8 mouse cellular contexts compared by ENCODE assay signal in the genomic region with DNA sequence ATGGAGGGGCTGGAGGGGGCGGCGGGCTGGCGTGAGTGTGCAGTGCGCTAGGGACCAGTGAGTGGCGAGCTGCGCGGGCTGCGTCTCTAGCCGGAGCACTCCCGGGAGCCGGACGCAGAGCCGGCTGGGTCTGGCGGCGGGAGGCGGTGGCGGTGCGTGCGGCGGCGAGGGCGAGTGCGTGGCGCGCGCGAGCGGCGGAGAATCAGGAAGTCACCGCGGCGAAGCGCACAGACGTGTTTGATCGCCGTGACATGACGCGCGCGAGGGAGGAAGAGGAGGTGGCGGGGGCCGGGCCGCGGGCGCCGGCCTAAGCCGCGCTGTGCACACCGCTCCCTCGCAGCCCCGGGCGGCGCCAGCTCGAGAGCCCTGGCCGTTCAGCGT. TPM values are rescaled to one million over a fixed set of nuclear protein-coding genes. Genes with fewer than 3 reads are reported as not detected.
DNase-seq lines count a peak whose midpoint lies in the region.

No protein-coding gene starts in this region.

- peaks cover 20% of the 10 kb centered on the region; the same call in 1 of the 2 replicates for H3K27me3 ChIP-seq in heart, embryonic 10.5 days (ENCODE audit: insufficient read depth, poor library complexity, severe bottlenecking)

- peak; percentile 59 for DNase-seq in ovary, postnatal 14 days (ENCODE audit: low spot score)
- DNase-seq in ovary, postnatal 10 days (ENCODE audit: low spot score), result no peak
- peak; percentile 71 for DNase-seq in embryo, embryonic 11 days
- DNase-seq in heart, embryonic 10.5 days (ENCODE audit: low spot score), result peak; percentile 77
- peak; percentile 82 for DNase-seq in kidney, postnatal 14 days
- DNase-seq in lung, postnatal 25 days (ENCODE audit: low spot score), result peak; percentile 74
- peak; percentile 64 for DNase-seq in retina, embryonic 14.5 days (ENCODE audit: low spot score)
- DNase-seq in urinary bladder, postnatal 25 days (ENCODE audit: low spot score), result peak; percentile 57

- peak overlapping the region; percentile 84 for H3K27ac ChIP-seq in heart, embryonic 10.5 days

- H3K36me3 ChIP-seq in heart, embryonic 10.5 days, result no peaks in the 10 kb centered on the region

- no peaks in the 10 kb centered on the region for H3K9me3 ChIP-seq in heart, embryonic 10.5 days

- 0 out of 2 replicates have a peak, but pooled peaks cover 11% of the 10 kb centered on the region for H3K4me1 ChIP-seq in heart, embryonic 10.5 days

- WGBS in heart, embryonic 10.5 days, result under 1% methylated on average over 56 of the region's 56 CpGs

- peak overlapping the region; percentile 82 for H3K4me3 ChIP-seq in heart, embryonic 10.5 days

RNA-seq across cellular contexts. Expression of a gene that starts 2.3 kb away (rescaled TPM):
- polyA plus RNA-seq in heart, embryonic 10.5 days (2016; fragmentation: Nextera tagmentation; extraction: Ambion mirVana), result 22.8 and 26.2 TPM in 2 replicates
